Mouse (Mus musculus) MEL (cell line): ENCODE data around the gene Tmem232.

Experiments
- CTCF ChIP-seq, 3 experiments: IDR thresholded peaks in 2 of 3; conservative IDR thresholded peaks in 1 of 3; 2 replicates each; pipeline ENCODE4 v1.5.1; 2011 to 2012; ENCODE audit warnings: low read length in 3 of 3, low read depth in 2 of 3, mild to moderate bottlenecking in 2 of 3, improper control_type of control experiment in 1 of 3, inconsistent platforms in 1 of 3, mixed read lengths in 1 of 3, moderate library complexity in 1 of 3; ENCODE audit not compliant: control insufficient read depth in 1 of 3, insufficient read depth in 1 of 3, poor library complexity in 1 of 3, severe bottlenecking in 1 of 3
- ELF1 ChIP-seq: IDR thresholded peaks from 2 replicates; pipeline ENCODE4 v1.6.1; 2014; ENCODE audit warnings: low read depth, mild to moderate bottlenecking, inconsistent platforms, low read length, improper control_type of control experiment, moderate library complexity
- EP300 ChIP-seq, 2 experiments: IDR thresholded peaks; 2 replicates each; pipeline ENCODE4 v1.6.1; 2011; ENCODE audit warnings: improper control_type of control experiment in 2 of 2, low read length in 2 of 2, low read depth in 1 of 2, mild to moderate bottlenecking in 1 of 2
- GABPA ChIP-seq: IDR thresholded peaks from 2 replicates; pipeline ENCODE4 v1.6.1; 2012; ENCODE audit warnings: low read depth, mild to moderate bottlenecking, inconsistent platforms, low read length, improper control_type of control experiment, moderate library complexity
- HCFC1 ChIP-seq: IDR thresholded peaks from 2 replicates; pipeline ENCODE4 v1.6.1; 2012; ENCODE audit warnings: low read depth, mild to moderate bottlenecking, inconsistent platforms, low read length, improper control_type of control experiment, moderate library complexity
- JUND ChIP-seq: IDR thresholded peaks from 2 replicates; pipeline ENCODE4 v1.6.1; 2011; ENCODE audit warnings: low read depth, mild to moderate bottlenecking, improper control_type of control experiment, low read length
- KAT2A ChIP-seq: conservative IDR thresholded peaks from 2 replicates; pipeline ENCODE4 v1.6.1; 2012; ENCODE audit warnings: low read depth, low read length, improper control_type of control experiment, inconsistent platforms
- MEF2A ChIP-seq: IDR thresholded peaks from 2 replicates; pipeline ENCODE4 v1.6.1; 2014; ENCODE audit warnings: low read depth, mild to moderate bottlenecking, inconsistent platforms, low read length, improper control_type of control experiment; ENCODE audit not compliant: poor library complexity, insufficient replicate concordance, severe bottlenecking; ENCODE audit errors: extremely low read depth
- POLR2A ChIP-seq, 2 experiments: IDR thresholded peaks; 2 replicates each; pipeline ENCODE4 v1.6.1; 2011 to 2012; ENCODE audit warnings: low read length in 2 of 2, mild to moderate bottlenecking in 2 of 2, control low read depth in 1 of 2, improper control_type of control experiment in 1 of 2, low read depth in 1 of 2, moderate library complexity in 1 of 2; ENCODE audit not compliant: control insufficient read depth in 1 of 2, insufficient read depth in 1 of 2, poor library complexity in 1 of 2
- SIN3A ChIP-seq: IDR thresholded peaks from 2 replicates; pipeline ENCODE4 v1.6.1; 2012; ENCODE audit warnings: low read length, improper control_type of control experiment, inconsistent platforms
- SMC3 ChIP-seq: IDR thresholded peaks from 2 replicates; pipeline ENCODE4 v1.6.1; 2011; ENCODE audit warnings: low read depth, low read length, improper control_type of control experiment
- TCF12 ChIP-seq: IDR thresholded peaks from 2 replicates; pipeline ENCODE4 v1.6.1; 2014; ENCODE audit warnings: low read depth, mild to moderate bottlenecking, inconsistent platforms, low read length, improper control_type of control experiment, moderate library complexity
- USF2 ChIP-seq, 2 experiments: IDR thresholded peaks; 2 replicates each; pipeline ENCODE4 v1.6.1; 2011 to 2012; ENCODE audit warnings: improper control_type of control experiment in 2 of 2, low read length in 2 of 2, borderline replicate concordance in 1 of 2, inconsistent platforms in 1 of 2, low read depth in 1 of 2, mild to moderate bottlenecking in 1 of 2; ENCODE audit not compliant: insufficient read depth in 1 of 2

DNA sequence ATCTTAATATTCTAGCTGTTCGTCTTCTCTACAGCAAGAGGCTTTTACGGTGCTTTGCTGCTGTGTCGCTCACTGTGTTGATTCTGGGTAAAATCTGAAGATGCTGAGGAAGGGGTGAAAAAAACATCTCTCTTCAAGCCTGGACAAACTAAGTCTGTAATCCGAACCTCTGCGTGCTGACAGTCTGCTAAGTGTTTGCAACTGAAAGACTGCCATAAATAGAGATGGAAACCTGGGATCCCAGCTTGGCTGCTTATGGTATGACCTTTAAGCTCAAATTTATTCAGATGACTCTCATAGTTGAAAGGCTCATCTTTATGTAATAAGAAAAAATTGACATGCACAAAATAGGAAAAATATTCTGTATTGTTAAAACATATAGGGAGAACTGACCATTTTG lies 242.8 kb downstream of the Tmem232 start:
- TF ChIP-seq POLR2A (IDR thresholded peaks at IDR 0.05; ENCODE audit: control insufficient read depth in 1 of 2, insufficient read depth in 1 of 2, low read depth in 1 of 2, low read length in 2 of 2, poor library complexity in 1 of 2), result no peak
- TF ChIP-seq MEF2A, result no peak
- no peak for TF ChIP-seq EP300 (IDR thresholded peaks at IDR 0.05; ENCODE audit: low read depth in 1 of 2, low read length in 2 of 2)
- TF ChIP-seq KAT2A, result no peak
- TF ChIP-seq CTCF (IDR thresholded peaks at IDR 0.05 in 2 of 3, conservative IDR thresholded peaks at IDR 0.05 in 1 of 3; ENCODE audit: control insufficient read depth in 1 of 3, insufficient read depth in 1 of 3, low read depth in 2 of 3, low read length in 3 of 3, poor library complexity in 1 of 3, severe bottlenecking in 1 of 3), result no peak
- no peak for TF ChIP-seq GABPA
- TF ChIP-seq SIN3A, result no peak
- TF ChIP-seq JUND, result no peak
- TF ChIP-seq ELF1, result no peak
- no peak for TF ChIP-seq SMC3
- no peak for TF ChIP-seq TCF12
- no peak for TF ChIP-seq HCFC1
- no peak for TF ChIP-seq USF2 (IDR thresholded peaks at IDR 0.05; ENCODE audit: borderline replicate concordance in 1 of 2, insufficient read depth in 1 of 2, low read depth in 1 of 2, low read length in 2 of 2)
